Mouse (Mus musculus): ENCODE results near the gene Gm572. TPM values are rescaled to one million over a fixed set of nuclear protein-coding genes. Genes with fewer than 3 reads are reported as not detected.

Gm572 gene
- polyA plus RNA-seq, 1 experiment from 2014 or later: not detected

GRCm38 (mm10) chr4:148633395-148634061 is 9.6 kb upstream of the Gm572 start:
- Histone ChIP-seq H3K27me3 (ENCODE audit: control insufficient read depth, insufficient read depth, low read depth, low read length) (no peaks in the 10 kb centered on the region), H3K4me2 (ENCODE audit: low read depth, low read length) (no peak overlapping the region), H3K9ac (ENCODE audit: low read depth, low read length) (no peak overlapping the region), H3K27ac (ENCODE audit: low read length) (no peak overlapping the region), H3K4me1 (ENCODE audit: control insufficient read depth, low read depth, low read length) (no peaks in the 10 kb centered on the region; the same call in 1 of the 2 replicates), H3K9me3 (replicated peaks; ENCODE audit: control insufficient read depth, low read length) (no peaks in the 10 kb centered on the region), H3K36me3 (ENCODE audit: control insufficient read depth, insufficient read depth) (no peaks in the 10 kb centered on the region), H3K4me3 (ENCODE audit: low read depth, low read length) (no peak overlapping the region)
- WGBS (ENCODE audit: insufficient replicate concordance): 33% methylated on average over 2 of the region's 2 CpGs
- peak; percentile 51; the same call in 1 of the 2 replicates for ATAC-seq (ENCODE audit: low read depth)

GRCm38 (mm10) chr4:148635309-148635708 is 7.8 kb upstream of the Gm572 start:
- no peaks in the 10 kb centered on the region for H3K36me3 ChIP-seq (ENCODE audit: control insufficient read depth, insufficient read depth)
- no peak for ATAC-seq (ENCODE audit: low read depth)
- H3K9ac ChIP-seq (ENCODE audit: low read depth, low read length): no peak overlapping the region
- no peak overlapping the region for H3K4me2 ChIP-seq (ENCODE audit: low read depth, low read length)
- no peak overlapping the region for H3K4me3 ChIP-seq (ENCODE audit: low read depth, low read length)
- WGBS (ENCODE audit: insufficient replicate concordance): 53% methylated on average over 2 of the region's 2 CpGs
- H3K9me3 ChIP-seq (replicated peaks; ENCODE audit: control insufficient read depth, low read length): no peaks in the 10 kb centered on the region
- no peaks in the 10 kb centered on the region for H3K27me3 ChIP-seq (ENCODE audit: control insufficient read depth, insufficient read depth, low read depth, low read length)
- no peak overlapping the region for H3K27ac ChIP-seq (ENCODE audit: low read length)
- H3K4me1 ChIP-seq (ENCODE audit: control insufficient read depth, low read depth, low read length): no peaks in the 10 kb centered on the region; the same call in 1 of the 2 replicates

GRCm38 (mm10) chr4:148638302-148638701 is 4.8 kb upstream of the Gm572 start:
- no peak overlapping the region for H3K4me3 ChIP-seq (ENCODE audit: low read depth, low read length)
- no peaks in the 10 kb centered on the region for H3K9me3 ChIP-seq (replicated peaks; ENCODE audit: control insufficient read depth, low read length)
- no peak overlapping the region for H3K4me2 ChIP-seq (ENCODE audit: low read depth, low read length)
- no peak overlapping the region for H3K9ac ChIP-seq (ENCODE audit: low read depth, low read length)
- no peaks in the 10 kb centered on the region for H3K36me3 ChIP-seq (ENCODE audit: control insufficient read depth, insufficient read depth)
- H3K27me3 ChIP-seq (ENCODE audit: control insufficient read depth, insufficient read depth, low read depth, low read length): no peaks in the 10 kb centered on the region
- ATAC-seq (ENCODE audit: low read depth): no peak
- 27% methylated on average over 9 of the region's 9 CpGs for WGBS (ENCODE audit: insufficient replicate concordance)
- no peak overlapping the region for H3K27ac ChIP-seq (ENCODE audit: low read length)
- H3K4me1 ChIP-seq (ENCODE audit: control insufficient read depth, low read depth, low read length): no peaks in the 10 kb centered on the region; the same call in 1 of the 2 replicates

GRCm38 (mm10) chr4:148639455-148639854 is 3.7 kb upstream of the Gm572 start:
- Histone ChIP-seq H3K9me3 (replicated peaks; ENCODE audit: control insufficient read depth, low read length) (no peaks in the 10 kb centered on the region), H3K36me3 (ENCODE audit: control insufficient read depth, insufficient read depth) (no peaks in the 10 kb centered on the region), H3K4me2 (ENCODE audit: low read depth, low read length) (no peak overlapping the region), H3K27ac (ENCODE audit: low read length) (no peak overlapping the region), H3K4me1 (ENCODE audit: control insufficient read depth, low read depth, low read length) (peaks cover 6% of the 10 kb centered on the region), H3K9ac (ENCODE audit: low read depth, low read length) (no peak overlapping the region), H3K27me3 (ENCODE audit: control insufficient read depth, insufficient read depth, low read depth, low read length) (no peaks in the 10 kb centered on the region), H3K4me3 (ENCODE audit: low read depth, low read length) (no peak overlapping the region)
- WGBS (ENCODE audit: insufficient replicate concordance): 55% methylated on average over 2 of the region's 2 CpGs
- no peak for ATAC-seq (ENCODE audit: low read depth)

GRCm38 (mm10) chr4:148641121-148641520 is 2.0 kb upstream of the Gm572 start:
- WGBS (ENCODE audit: insufficient replicate concordance): 56% methylated on average over 5 of the region's 5 CpGs
- no peak overlapping the region for H3K4me2 ChIP-seq (ENCODE audit: low read depth, low read length)
- H3K36me3 ChIP-seq (ENCODE audit: control insufficient read depth, insufficient read depth): no peaks in the 10 kb centered on the region
- no peaks in the 10 kb centered on the region for H3K27me3 ChIP-seq (ENCODE audit: control insufficient read depth, insufficient read depth, low read depth, low read length)
- H3K27ac ChIP-seq (ENCODE audit: low read length): no peak overlapping the region; the same call in 1 of the 2 replicates
- no peak overlapping the region for H3K4me3 ChIP-seq (ENCODE audit: low read depth, low read length)
- no peak overlapping the region for H3K9ac ChIP-seq (ENCODE audit: low read depth, low read length)
- peak; percentile 69 for ATAC-seq (ENCODE audit: low read depth)
- peaks cover 6% of the 10 kb centered on the region for H3K4me1 ChIP-seq (ENCODE audit: control insufficient read depth, low read depth, low read length)
- H3K9me3 ChIP-seq (replicated peaks; ENCODE audit: control insufficient read depth, low read length): no peaks in the 10 kb centered on the region

GRCm38 (mm10) chr4:148644157-148644511 is 1.0 kb downstream of the Gm572 start:
- WGBS (ENCODE audit: insufficient replicate concordance): 3% methylated on average over 9 of the region's 9 CpGs
- 0 out of 2 replicates have a peak overlapping the region, but pooled peaks have one; percentile 14 for H3K4me3 ChIP-seq (ENCODE audit: low read depth, low read length)
- H3K36me3 ChIP-seq (ENCODE audit: control insufficient read depth, insufficient read depth): no peaks in the 10 kb centered on the region
- no peaks in the 10 kb centered on the region for H3K27me3 ChIP-seq (ENCODE audit: control insufficient read depth, insufficient read depth, low read depth, low read length)
- peak overlapping the region; percentile 40 for H3K4me2 ChIP-seq (ENCODE audit: low read depth, low read length)
- H3K9ac ChIP-seq (ENCODE audit: low read depth, low read length): no peak overlapping the region
- peak; percentile 26 for ATAC-seq (ENCODE audit: low read depth)
- no peak overlapping the region for H3K27ac ChIP-seq (ENCODE audit: low read length)
- H3K9me3 ChIP-seq (replicated peaks; ENCODE audit: control insufficient read depth, low read length): no peaks in the 10 kb centered on the region
- peaks cover 6% of the 10 kb centered on the region for H3K4me1 ChIP-seq (ENCODE audit: control insufficient read depth, low read depth, low read length)

GRCm38 (mm10) chr4:148644926-148645325 is 1.8 kb downstream of the Gm572 start:
- Histone ChIP-seq H3K9me3 (replicated peaks; ENCODE audit: control insufficient read depth, low read length) (no peaks in the 10 kb centered on the region), H3K36me3 (ENCODE audit: control insufficient read depth, insufficient read depth) (no peaks in the 10 kb centered on the region), H3K27me3 (ENCODE audit: control insufficient read depth, insufficient read depth, low read depth, low read length) (no peaks in the 10 kb centered on the region), H3K27ac (ENCODE audit: low read length) (no peak overlapping the region), H3K9ac (ENCODE audit: low read depth, low read length) (no peak overlapping the region), H3K4me1 (ENCODE audit: control insufficient read depth, low read depth, low read length) (peaks cover 6% of the 10 kb centered on the region), H3K4me2 (ENCODE audit: low read depth, low read length) (no peak overlapping the region), H3K4me3 (ENCODE audit: low read depth, low read length) (no peak overlapping the region)
- WGBS (ENCODE audit: insufficient replicate concordance): 61% methylated on average over 6 of the region's 6 CpGs
- ATAC-seq (ENCODE audit: low read depth): no peak

- no peaks in the 10 kb centered on the region for H3K9me3 ChIP-seq (replicated peaks; ENCODE audit: control insufficient read depth, low read length)
- no peak overlapping the region for H3K4me3 ChIP-seq (ENCODE audit: low read depth, low read length)
- no peak overlapping the region for H3K27ac ChIP-seq (ENCODE audit: low read length)
- no peaks in the 10 kb centered on the region for H3K27me3 ChIP-seq (ENCODE audit: control insufficient read depth, insufficient read depth, low read depth, low read length)
- 53% methylated on average over 11 of the region's 11 CpGs for WGBS (ENCODE audit: insufficient replicate concordance)
- H3K36me3 ChIP-seq (ENCODE audit: control insufficient read depth, insufficient read depth): no peaks in the 10 kb centered on the region
- H3K9ac ChIP-seq (ENCODE audit: low read depth, low read length): no peak overlapping the region
- no peak for ATAC-seq (ENCODE audit: low read depth)
- peaks cover 6% of the 10 kb centered on the region for H3K4me1 ChIP-seq (ENCODE audit: control insufficient read depth, low read depth, low read length)
- H3K4me2 ChIP-seq (ENCODE audit: low read depth, low read length): no peak overlapping the region
Measured at GRCm38 (mm10) chr4:148646616-148647015, 3.5 kb downstream of the Gm572 start.

- H3K9ac ChIP-seq (ENCODE audit: low read depth, low read length): no peak overlapping the region
- H3K4me1 ChIP-seq (ENCODE audit: control insufficient read depth, low read depth, low read length): no peaks in the 10 kb centered on the region
- H3K27ac ChIP-seq (ENCODE audit: low read length): no peak overlapping the region
- ATAC-seq (ENCODE audit: low read depth): no peak
- 37% methylated on average over 3 of the region's 3 CpGs for WGBS (ENCODE audit: insufficient replicate concordance)
- H3K4me2 ChIP-seq (ENCODE audit: low read depth, low read length): no peak overlapping the region
- no peaks in the 10 kb centered on the region for H3K27me3 ChIP-seq (ENCODE audit: control insufficient read depth, insufficient read depth, low read depth, low read length)
- no peak overlapping the region for H3K4me3 ChIP-seq (ENCODE audit: low read depth, low read length)
- H3K36me3 ChIP-seq (ENCODE audit: control insufficient read depth, insufficient read depth): no peaks in the 10 kb centered on the region
- H3K9me3 ChIP-seq (replicated peaks; ENCODE audit: control insufficient read depth, low read length): no peaks in the 10 kb centered on the region
Measured at GRCm38 (mm10) chr4:148649309-148649708, 6.2 kb downstream of the Gm572 start.
